Mouse (Mus musculus): Measurements from ENCODE around the gene Prkca. TPM values are rescaled to one million over a fixed set of nuclear protein-coding genes. Genes with fewer than 3 reads are reported as not detected.

Prkca gene
- total and polyA plus RNA-seq, 2 experiments from 2014 or later = 7.9 to 32.0 TPM

- Histone ChIP-seq H3K27me3 (ENCODE audit: insufficient read depth, low read length) (no peaks in the 10 kb centered on the region), H3K4me1 (ENCODE audit: insufficient read depth, low read length) (no peaks in the 10 kb centered on the region), H3K27ac (ENCODE audit: low read depth, low read length) (0 out of 2 replicates have a peak overlapping the region, but pooled peaks have one; percentile 2), H3K9ac (replicated peaks; ENCODE audit: low read length, poor library complexity, severe bottlenecking) (no peak overlapping the region), H3K4me3 (ENCODE audit: low read depth, low read length) (no peak overlapping the region), H3K36me3 (ENCODE audit: insufficient read depth, low read length) (no peaks in the 10 kb centered on the region), H3K4me2 (ENCODE audit: low read depth, low read length, poor library complexity, severe bottlenecking) (peak overlapping the region; percentile 19; the same call in 1 of the 2 replicates), H3K9me3 (ENCODE audit: low read length) (no peaks in the 10 kb centered on the region)
- ATAC-seq (ENCODE audit: low FRiP score) (peak; percentile 74; the same call in 1 of the 2 replicates), DNase-seq (ENCODE audit: low spot score) (peak; percentile 93)
- WGBS = 24% methylated on average over 19 of the region's 19 CpGs
- peak; percentile 94 for TF ChIP-seq CTCF (IDR thresholded peaks at IDR 0.05)
Measured at GRCm38 (mm10) chr11:108377680-108378362, 34.1 kb upstream of the Prkca start.

GRCm38 (mm10) chr11:108376815-108377214 lies 33.1 kb upstream of the Prkca start:
- DNase-seq (ENCODE audit: low spot score) (no peak), ATAC-seq (ENCODE audit: low FRiP score) (no peak)
- Histone ChIP-seq H3K4me2 (ENCODE audit: low read depth, low read length, poor library complexity, severe bottlenecking) (no peak overlapping the region), H3K36me3 (ENCODE audit: insufficient read depth, low read length) (no peaks in the 10 kb centered on the region), H3K9me3 (ENCODE audit: low read length) (no peaks in the 10 kb centered on the region), H3K4me1 (ENCODE audit: insufficient read depth, low read length) (no peaks in the 10 kb centered on the region), H3K27ac (ENCODE audit: low read depth, low read length) (no peak overlapping the region), H3K27me3 (ENCODE audit: insufficient read depth, low read length) (no peaks in the 10 kb centered on the region), H3K4me3 (ENCODE audit: low read depth, low read length) (no peak overlapping the region), H3K9ac (replicated peaks; ENCODE audit: low read length, poor library complexity, severe bottlenecking) (no peak overlapping the region)
- 94% methylated on average over 7 of the region's 7 CpGs for WGBS
- TF ChIP-seq CTCF (IDR thresholded peaks at IDR 0.05) = no peak

GRCm38 (mm10) chr11:108367046-108367445 lies 23.3 kb upstream of the Prkca start:
- TF ChIP-seq CTCF (IDR thresholded peaks at IDR 0.05) = no peak
- Histone ChIP-seq H3K27ac (ENCODE audit: low read depth, low read length) (no peak overlapping the region), H3K4me1 (ENCODE audit: insufficient read depth, low read length) (no peaks in the 10 kb centered on the region), H3K4me2 (ENCODE audit: low read depth, low read length, poor library complexity, severe bottlenecking) (no peak overlapping the region), H3K4me3 (ENCODE audit: low read depth, low read length) (no peak overlapping the region), H3K36me3 (ENCODE audit: insufficient read depth, low read length) (no peaks in the 10 kb centered on the region), H3K9ac (replicated peaks; ENCODE audit: low read length, poor library complexity, severe bottlenecking) (no peak overlapping the region), H3K27me3 (ENCODE audit: insufficient read depth, low read length) (no peaks in the 10 kb centered on the region), H3K9me3 (ENCODE audit: low read length) (no peaks in the 10 kb centered on the region)
- WGBS = 75% methylated on average over 1 of the region's 1 CpGs
- ATAC-seq (ENCODE audit: low FRiP score) (no peak), DNase-seq (ENCODE audit: low spot score) (no peak)

- WGBS = 82% methylated on average over 7 of the region's 7 CpGs
- no peak for TF ChIP-seq CTCF (IDR thresholded peaks at IDR 0.05)
- Histone ChIP-seq H3K4me3 (ENCODE audit: low read depth, low read length) (no peak overlapping the region), H3K27ac (ENCODE audit: low read depth, low read length) (no peak overlapping the region), H3K27me3 (ENCODE audit: insufficient read depth, low read length) (no peaks in the 10 kb centered on the region), H3K4me1 (ENCODE audit: insufficient read depth, low read length) (no peaks in the 10 kb centered on the region), H3K36me3 (ENCODE audit: insufficient read depth, low read length) (no peaks in the 10 kb centered on the region), H3K9ac (replicated peaks; ENCODE audit: low read length, poor library complexity, severe bottlenecking) (no peak overlapping the region), H3K4me2 (ENCODE audit: low read depth, low read length, poor library complexity, severe bottlenecking) (no peak overlapping the region), H3K9me3 (ENCODE audit: low read length) (no peaks in the 10 kb centered on the region)
- no peak for DNase-seq (ENCODE audit: low spot score)
- ATAC-seq (ENCODE audit: low FRiP score) = no peak
Measured at GRCm38 (mm10) chr11:108365600-108365999, 21.9 kb upstream of the Prkca start.

GRCm38 (mm10) chr11:108364945-108365589 lies 21.3 kb upstream of the Prkca start:
- no peaks in the 10 kb centered on the region for H3K4me1 ChIP-seq (ENCODE audit: insufficient read depth, low read length)
- WGBS = 48% methylated on average over 7 of the region's 7 CpGs
- TF ChIP-seq CTCF (IDR thresholded peaks at IDR 0.05) = no peak

GRCm38 (mm10) chr11:108363991-108364390 lies 20.3 kb upstream of the Prkca start:
- TF ChIP-seq CTCF (IDR thresholded peaks at IDR 0.05) = no peak
- H3K4me2 ChIP-seq (ENCODE audit: low read depth, low read length, poor library complexity, severe bottlenecking) = no peak overlapping the region
- no peak overlapping the region for H3K27ac ChIP-seq (ENCODE audit: low read depth, low read length)
- DNase-seq (ENCODE audit: low spot score) = no peak
- no peak overlapping the region for H3K4me3 ChIP-seq (ENCODE audit: low read depth, low read length)
- H3K36me3 ChIP-seq (ENCODE audit: insufficient read depth, low read length) = no peaks in the 10 kb centered on the region
- H3K9me3 ChIP-seq (ENCODE audit: low read length) = no peaks in the 10 kb centered on the region
- no peak overlapping the region for H3K9ac ChIP-seq (replicated peaks; ENCODE audit: low read length, poor library complexity, severe bottlenecking)
- WGBS = 93% methylated on average over 4 of the region's 4 CpGs
- H3K4me1 ChIP-seq (ENCODE audit: insufficient read depth, low read length) = no peaks in the 10 kb centered on the region
- no peaks in the 10 kb centered on the region for H3K27me3 ChIP-seq (ENCODE audit: insufficient read depth, low read length)
- no peak for ATAC-seq (ENCODE audit: low FRiP score)

More at GRCm38 (mm10) chr11:108364945-108365589, 21.3 kb upstream of the Prkca start:
- no peaks in the 10 kb centered on the region for H3K27me3 ChIP-seq (ENCODE audit: insufficient read depth, low read length)
- H3K4me2 ChIP-seq (ENCODE audit: low read depth, low read length, poor library complexity, severe bottlenecking) = no peak overlapping the region
- H3K9me3 ChIP-seq (ENCODE audit: low read length) = no peaks in the 10 kb centered on the region
- no peak overlapping the region for H3K27ac ChIP-seq (ENCODE audit: low read depth, low read length)
- no peak overlapping the region for H3K9ac ChIP-seq (replicated peaks; ENCODE audit: low read length, poor library complexity, severe bottlenecking)
- no peak for ATAC-seq (ENCODE audit: low FRiP score)
- no peak for DNase-seq (ENCODE audit: low spot score)
- no peaks in the 10 kb centered on the region for H3K36me3 ChIP-seq (ENCODE audit: insufficient read depth, low read length)
- no peak overlapping the region for H3K4me3 ChIP-seq (ENCODE audit: low read depth, low read length)
